Mouse (Mus musculus): ENCODE results near the gene Ppp6r3.

GRCm38 (mm10) chr19:3537658-3538057 is 37.9 kb downstream of the Ppp6r3 start:
- TF ChIP-seq CTCF (IDR thresholded peaks at IDR 0.05; ENCODE audit: low read depth, low read length), result no peak
- no peak for TF ChIP-seq POLR2A (IDR thresholded peaks at IDR 0.05; ENCODE audit: insufficient read depth, low read length)

Measured in ES-Bruce4 (cell line).